Mouse (Mus musculus) CH12.LX (cell line): ENCODE results near the gene A530064D06Rik.

Experiments
- CHD2 ChIP-seq: IDR thresholded peaks from 2 replicates; pipeline ENCODE4 v1.6.1; 2011; ENCODE audit warnings: low read length, improper control_type of control experiment
- CTCF ChIP-seq, 2 experiments: IDR thresholded peaks in 1 of 2; conservative IDR thresholded peaks in 1 of 2; 2 replicates each; pipeline ENCODE4 v1.5.1; 2011 to 2012; ENCODE audit warnings: low read depth in 2 of 2, low read length in 2 of 2, improper control_type of control experiment in 1 of 2, inconsistent platforms in 1 of 2, mild to moderate bottlenecking in 1 of 2, moderate library complexity in 1 of 2
- POLR2A ChIP-seq: IDR thresholded peaks from 2 replicates; pipeline ENCODE4 v1.6.1; 2011; ENCODE audit warnings: low read depth, mild to moderate bottlenecking, improper control_type of control experiment, low read length
- USF1 ChIP-seq: IDR thresholded peaks from 2 replicates; pipeline ENCODE4 v1.6.1; 2014; ENCODE audit warnings: low read depth, mild to moderate bottlenecking, inconsistent platforms, low read length, improper control_type of control experiment

DNA sequence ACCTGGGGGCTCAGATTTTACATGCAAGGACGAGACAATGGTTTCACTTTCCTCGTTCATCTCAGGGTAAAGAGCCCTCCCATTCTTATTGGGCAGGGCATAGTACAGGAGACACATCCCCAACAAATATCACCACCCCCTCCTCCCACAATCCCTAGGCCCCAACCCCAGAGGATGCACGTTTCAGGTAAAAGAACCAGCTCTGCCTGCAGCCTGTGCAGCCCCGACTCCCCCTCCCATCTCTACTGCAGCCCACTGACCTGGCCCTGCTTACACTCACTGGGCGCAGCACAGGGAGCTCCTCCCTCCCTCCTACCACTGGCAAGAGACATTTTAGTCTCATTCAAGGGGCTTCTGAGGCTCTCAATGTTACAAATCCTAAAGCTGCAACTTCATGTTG lies 46.4 kb upstream of the A530064D06Rik start:
- no peak for TF ChIP-seq CTCF (conservative IDR thresholded peaks at IDR 0.05 in 1 of 2, IDR thresholded peaks at IDR 0.05 in 1 of 2; ENCODE audit: low read depth in 2 of 2, low read length in 2 of 2)
- TF ChIP-seq CHD2 = no peak
- TF ChIP-seq USF1 = no peak
- no peak for TF ChIP-seq POLR2A
